Mouse (Mus musculus) limb, embryonic 15.5 days (tissue): ENCODE data around the gene Ell3. TPM values are rescaled to one million over a fixed set of nuclear protein-coding genes. Genes with fewer than 3 reads are reported as not detected.
A peak's percentile ranks its signal among the peaks of the same experiment; 100 is the strongest.

Experiments
- ATAC-seq: fragments of 200-750 bp; cut with Nextera tagmentation; 2 replicates; pipeline ENCODE4 v1.8.0; 2017; ENCODE audit warnings: low read depth, moderate TSS enrichment; ENCODE audit not compliant: insufficient number of reproducible peaks, low FRiP score, low TSS enrichment
- H3K27ac ChIP-seq: fragments of 300-500 bp; sonication (generic); 2 replicates; pipeline ENCODE4 v1.5.1; 2015; ENCODE audit warnings: moderate library complexity, mild to moderate bottlenecking, inconsistent platforms
- H3K27me3 ChIP-seq: fragments of 300-500 bp; sonication (generic); 2 replicates; pipeline ENCODE4 v1.6.1; 2015; ENCODE audit warnings: inconsistent platforms
- H3K36me3 ChIP-seq: fragments of 300-500 bp; sonication (generic); 2 replicates; pipeline ENCODE4 v1.6.1; 2015; ENCODE audit warnings: inconsistent platforms
- H3K4me1 ChIP-seq: fragments of 300-500 bp; sonication (generic); 2 replicates; pipeline ENCODE4 v1.6.1; 2015; ENCODE audit warnings: inconsistent platforms
- H3K4me2 ChIP-seq: fragments of 300-500 bp; sonication (generic); 2 replicates; pipeline ENCODE4 v1.6.1; 2015; ENCODE audit warnings: mild to moderate bottlenecking, inconsistent platforms
- H3K4me3 ChIP-seq: fragments of 300-500 bp; sonication (generic); 2 replicates; pipeline ENCODE4 v1.5.1; 2015; ENCODE audit warnings: mild to moderate bottlenecking, inconsistent platforms
- H3K9ac ChIP-seq: fragments of 300-500 bp; sonication (generic); 2 replicates; pipeline ENCODE4 v1.6.1; 2015; ENCODE audit warnings: inconsistent platforms
- H3K9me3 ChIP-seq: fragments of 300-500 bp; sonication (generic); 2 replicates; pipeline ENCODE4 v1.6.1; 2016; ENCODE audit warnings: inconsistent platforms
- WGBS: fragments of 180-500 bp; shearing (Covaris S2); methylation state at CpG from one replicate; pipeline ENCODE4 v1.1.7; 2015; 5-methylcytosine and 5-hydroxymethylcytosine counted together
- polyA plus RNA-seq: library from polyadenylated mRNA; unstranded; fragments of >200 nt; fragmentation: Nextera tagmentation; extraction: Ambion mirVana; gene quantifications from 2 replicates; pipeline ENCODE4 v1.2.1, GENCODE M21; 2015

Ell3 gene
- polyA plus RNA-seq, 1 experiment from 2014 or later, result 9.5 TPM

GRCm38 (mm10) chr2:121456692-121457642 lies 12.9 kb upstream of the Ell3 start, which contains the start of gene Serinc4:
TSS of gene Serinc4 (minus strand) at chr2:121456781.
- peaks cover 15% of the 10 kb centered on the region for H3K4me1 ChIP-seq
- peaks cover 35% of the 10 kb centered on the region for H3K36me3 ChIP-seq
- WGBS, result 4% methylated on average over 41 of the region's 41 CpGs
- H3K9me3 ChIP-seq, result no peaks in the 10 kb centered on the region
- ATAC-seq, result peak; percentile 79; the same call in 1 of the 2 replicates
- no peaks in the 10 kb centered on the region for H3K27me3 ChIP-seq
- H3K4me2 ChIP-seq, result peak within 1 kb of the TSS; percentile 46
- peak within 1 kb of the TSS; percentile 83 for H3K27ac ChIP-seq
- H3K9ac ChIP-seq, result peak within 1 kb of the TSS; percentile 61
- H3K4me3 ChIP-seq, result peak within 1 kb of the TSS; percentile 69

- Histone ChIP-seq H3K9ac (no peak overlapping the region), H3K36me3 (peaks cover 38% of the 10 kb centered on the region), H3K27ac (no peak overlapping the region), H3K4me2 (no peak overlapping the region), H3K4me1 (peaks cover 19% of the 10 kb centered on the region), H3K4me3 (no peak overlapping the region), H3K9me3 (no peaks in the 10 kb centered on the region), H3K27me3 (no peaks in the 10 kb centered on the region)
- ATAC-seq, result no peak
- WGBS, result 69% methylated on average over 5 of the region's 5 CpGs
Measured at GRCm38 (mm10) chr2:121455534-121455933, 11.5 kb upstream of the Ell3 start.

- H3K4me1 ChIP-seq, result peaks cover 24% of the 10 kb centered on the region
- H3K4me2 ChIP-seq, result no peak overlapping the region
- H3K27ac ChIP-seq, result no peak overlapping the region
- H3K27me3 ChIP-seq, result no peaks in the 10 kb centered on the region
- WGBS, result 86% methylated on average over 6 of the region's 6 CpGs
- H3K4me3 ChIP-seq, result no peak overlapping the region
- no peak for ATAC-seq
- no peak overlapping the region for H3K9ac ChIP-seq
- peaks cover 26% of the 10 kb centered on the region for H3K36me3 ChIP-seq
- H3K9me3 ChIP-seq, result no peaks in the 10 kb centered on the region
Measured at GRCm38 (mm10) chr2:121453917-121454316, 9.8 kb upstream of the Ell3 start.

GRCm38 (mm10) chr2:121452990-121453389 lies 8.9 kb upstream of the Ell3 start, which contains the start of gene Hypk:
TSS of gene Hypk (plus strand) at chr2:121453290.
- Histone ChIP-seq H3K27ac (no peak within 1 kb of the TSS), H3K36me3 (peaks cover 20% of the 10 kb centered on the region), H3K9ac (no peak within 1 kb of the TSS), H3K4me3 (0 out of 2 replicates have a peak within 1 kb of the TSS, but pooled peaks have one; percentile 9), H3K27me3 (no peaks in the 10 kb centered on the region), H3K4me1 (peaks cover 26% of the 10 kb centered on the region), H3K4me2 (no peak within 1 kb of the TSS), H3K9me3 (no peaks in the 10 kb centered on the region)
- ATAC-seq, result no peak
- 66% methylated on average over 4 of the region's 4 CpGs for WGBS

- H3K27ac ChIP-seq, result no peak overlapping the region
- H3K9me3 ChIP-seq, result no peaks in the 10 kb centered on the region
- H3K27me3 ChIP-seq, result no peaks in the 10 kb centered on the region
- peaks cover 20% of the 10 kb centered on the region for H3K36me3 ChIP-seq
- H3K9ac ChIP-seq, result no peak overlapping the region
- 78% methylated on average over 4 of the region's 4 CpGs for WGBS
- H3K4me2 ChIP-seq, result no peak overlapping the region
- H3K4me3 ChIP-seq, result 0 out of 2 replicates have a peak overlapping the region, but pooled peaks have one; percentile 9
- H3K4me1 ChIP-seq, result peaks cover 26% of the 10 kb centered on the region
- ATAC-seq, result no peak
Measured at GRCm38 (mm10) chr2:121452361-121452760, 8.3 kb upstream of the Ell3 start.

- Histone ChIP-seq H3K4me1 (peaks cover 20% of the 10 kb centered on the region), H3K4me2 (peak overlapping the region; percentile 72), H3K4me3 (peak overlapping the region; percentile 99), H3K27ac (peak overlapping the region; percentile 98), H3K36me3 (peaks cover 20% of the 10 kb centered on the region), H3K9me3 (no peaks in the 10 kb centered on the region), H3K9ac (peak overlapping the region; percentile 100), H3K27me3 (no peaks in the 10 kb centered on the region)
- WGBS, result 6% methylated on average over 7 of the region's 7 CpGs
- no peak for ATAC-seq
Measured at GRCm38 (mm10) chr2:121450093-121450492, 6.0 kb upstream of the Ell3 start.

GRCm38 (mm10) chr2:121449545-121450011 lies 5.5 kb upstream of the Ell3 start:
- Histone ChIP-seq H3K4me3 (peak overlapping the region; percentile 99), H3K36me3 (peaks cover 20% of the 10 kb centered on the region), H3K27me3 (no peaks in the 10 kb centered on the region), H3K9me3 (no peaks in the 10 kb centered on the region), H3K9ac (peak overlapping the region; percentile 100), H3K4me2 (peak overlapping the region; percentile 72), H3K4me1 (peaks cover 20% of the 10 kb centered on the region), H3K27ac (peak overlapping the region; percentile 98)
- ATAC-seq, result peak; percentile 15; the same call in 1 of the 2 replicates
- WGBS, result under 1% methylated on average over 53 of the region's 54 CpGs

- ATAC-seq, result peak; percentile 98
- peaks cover 20% of the 10 kb centered on the region for H3K36me3 ChIP-seq
- H3K9ac ChIP-seq, result peak within 1 kb of the TSS; percentile 100
- H3K27ac ChIP-seq, result peak within 1 kb of the TSS; percentile 98
- no peaks in the 10 kb centered on the region for H3K9me3 ChIP-seq
- H3K4me3 ChIP-seq, result peak within 1 kb of the TSS; percentile 99
- peak within 1 kb of the TSS; percentile 72 for H3K4me2 ChIP-seq
- peaks cover 20% of the 10 kb centered on the region for H3K4me1 ChIP-seq
- under 1% methylated on average over 67 of the region's 74 CpGs for WGBS
- H3K27me3 ChIP-seq, result no peaks in the 10 kb centered on the region
Measured at GRCm38 (mm10) chr2:121448739-121449535, 4.9 kb upstream of the Ell3 start, which contains the start of gene Serf2. TSS of gene Serf2 (plus strand) at chr2:121449195.

GRCm38 (mm10) chr2:121448136-121448535 lies 4.1 kb upstream of the Ell3 start:
- H3K27ac ChIP-seq, result peak overlapping the region; percentile 97
- H3K4me2 ChIP-seq, result peak overlapping the region; percentile 72
- peak overlapping the region; percentile 63; the same call in 1 of the 2 replicates for H3K9ac ChIP-seq
- whole genome bisulfite sequencing, result 14% methylated on average over 9 of the region's 9 CpGs
- peak overlapping the region; percentile 99 for H3K4me3 ChIP-seq
- ATAC-seq, result no peak
- no peaks in the 10 kb centered on the region for H3K27me3 ChIP-seq
- peaks cover 21% of the 10 kb centered on the region for H3K4me1 ChIP-seq
- peaks cover 13% of the 10 kb centered on the region for H3K36me3 ChIP-seq
- no peaks in the 10 kb centered on the region for H3K9me3 ChIP-seq

GRCm38 (mm10) chr2:121447006-121447405 lies 2.9 kb upstream of the Ell3 start:
- 76% methylated on average over 3 of the region's 3 CpGs for WGBS
- no peak for ATAC-seq
- no peaks in the 10 kb centered on the region for H3K9me3 ChIP-seq
- H3K36me3 ChIP-seq, result peaks cover 4% of the 10 kb centered on the region
- 0 out of 2 replicates have a peak, but pooled peaks cover 2% of the 10 kb centered on the region for H3K27me3 ChIP-seq
- peaks cover 28% of the 10 kb centered on the region for H3K4me1 ChIP-seq
- H3K4me3 ChIP-seq, result no peak overlapping the region
- no peak overlapping the region for H3K27ac ChIP-seq
- no peak overlapping the region for H3K9ac ChIP-seq
- H3K4me2 ChIP-seq, result no peak overlapping the region

- Histone ChIP-seq H3K36me3 (peaks cover 3% of the 10 kb centered on the region), H3K4me3 (no peak overlapping the region), H3K9ac (no peak overlapping the region), H3K27me3 (0 out of 2 replicates have a peak, but pooled peaks cover 3% of the 10 kb centered on the region), H3K4me1 (peaks cover 33% of the 10 kb centered on the region), H3K9me3 (no peaks in the 10 kb centered on the region), H3K27ac (no peak overlapping the region), H3K4me2 (no peak overlapping the region)
- no peak for ATAC-seq
- 81% methylated on average over 4 of the region's 4 CpGs for WGBS
Measured at GRCm38 (mm10) chr2:121446506-121446905, 2.4 kb upstream of the Ell3 start.
